Mouse (Mus musculus): ENCODE results near the gene Ccar1.

DNA sequence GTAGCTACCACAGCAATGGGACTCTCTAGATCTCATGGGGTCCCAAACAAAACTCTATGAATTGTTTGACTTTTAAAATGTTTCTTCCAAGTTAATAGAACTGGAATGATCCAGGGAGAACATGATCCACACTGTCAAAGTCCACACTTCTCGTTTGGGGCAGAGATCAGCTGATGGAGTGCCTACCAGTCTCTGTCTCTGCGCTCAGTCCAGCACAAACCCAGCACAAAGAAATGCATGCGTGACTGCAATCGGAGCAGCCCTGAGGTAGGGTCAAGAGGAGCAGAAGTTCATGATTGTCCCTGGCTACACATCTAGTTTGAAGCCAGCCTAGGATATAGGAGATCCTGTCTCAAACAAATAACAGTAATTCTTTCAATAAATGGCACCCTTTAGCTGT is 31.3 kb upstream of the Ccar1 start:
- TF ChIP-seq CTCF (IDR thresholded peaks at IDR 0.05; ENCODE audit: low read depth) = no peak
- TF ChIP-seq EP300 (optimal IDR thresholded peaks at IDR 0.05) = no peak
